Mouse (Mus musculus): ENCODE results near the gene Olfr733.

The Olfr733 gene

DNA sequence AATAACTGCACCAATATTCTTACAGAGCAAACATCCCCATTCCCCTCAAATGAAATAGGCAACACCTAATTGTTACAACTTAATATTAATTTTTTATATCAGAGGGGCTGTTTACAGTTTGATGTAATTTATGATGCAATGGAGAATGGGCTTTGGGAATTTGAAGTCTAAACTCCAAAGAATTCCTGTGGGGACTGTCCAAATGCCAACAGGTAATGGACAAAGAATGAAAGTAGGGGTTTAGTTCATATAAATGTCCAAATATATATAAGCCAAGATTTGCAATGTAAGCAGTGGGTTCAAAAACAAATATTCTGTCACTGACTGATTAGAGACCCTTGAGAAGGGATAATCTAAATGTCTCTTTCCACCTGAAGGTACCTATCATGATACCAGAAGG, at the start of gene Olfr733:
TSS of gene Olfr733 (minus strand) at position 101 of the 400 bp plus-strand sequence.
- no peak for TF ChIP-seq GATA4 (IDR thresholded peaks at IDR 0.05; ENCODE audit: insufficient replicate concordance, low read length)

DNA sequence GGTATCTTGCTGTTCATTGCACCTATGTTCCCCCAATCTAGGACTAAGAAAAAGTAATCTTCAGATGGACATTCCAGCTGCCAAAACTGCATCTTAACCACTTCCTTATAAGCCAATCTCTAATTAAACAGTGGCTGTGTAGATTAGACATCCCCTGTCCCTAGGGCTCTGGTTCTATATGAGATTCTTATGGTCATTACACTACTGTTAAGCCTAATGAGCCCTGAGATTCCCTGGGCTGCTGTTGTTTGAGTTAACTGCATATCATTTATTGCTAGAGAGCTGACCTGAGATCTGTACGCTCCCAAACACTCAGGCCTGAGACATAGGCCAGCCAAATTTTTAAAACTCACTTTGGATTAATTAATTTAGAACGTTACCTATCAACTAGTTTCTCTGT, 47.5 kb upstream of the Olfr733 start, which contains the start of gene Olfr735:
TSS of gene Olfr735 (minus strand) at position 77 of the 400 bp plus-strand sequence.
- no peak for TF ChIP-seq GATA4 (IDR thresholded peaks at IDR 0.05; ENCODE audit: insufficient replicate concordance, low read length)

DNA sequence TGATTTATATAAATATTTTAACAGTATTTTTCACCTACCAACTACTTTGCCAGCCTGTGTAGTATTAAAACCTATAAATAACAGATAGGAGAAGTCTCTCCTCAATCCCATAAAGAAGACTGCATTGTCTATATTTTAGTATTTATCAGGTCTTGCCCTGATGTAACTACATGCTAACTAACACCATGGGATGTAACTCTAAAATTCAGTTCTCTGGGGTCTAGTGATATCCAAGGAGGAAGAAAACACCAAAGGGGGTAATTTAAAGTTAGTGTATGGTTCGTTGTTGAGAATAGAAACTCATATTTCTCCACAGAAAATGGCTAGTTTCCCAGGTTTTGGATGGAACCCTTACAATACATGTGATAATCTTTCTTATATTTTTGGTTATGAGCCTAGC, 25.3 kb upstream of the Olfr733 start, which contains the start of gene Olfr734:
TSS of gene Olfr734 (minus strand) at position 101 of the 400 bp plus-strand sequence.
- no peak for TF ChIP-seq GATA4 (IDR thresholded peaks at IDR 0.05; ENCODE audit: insufficient replicate concordance, low read length)

DNA sequence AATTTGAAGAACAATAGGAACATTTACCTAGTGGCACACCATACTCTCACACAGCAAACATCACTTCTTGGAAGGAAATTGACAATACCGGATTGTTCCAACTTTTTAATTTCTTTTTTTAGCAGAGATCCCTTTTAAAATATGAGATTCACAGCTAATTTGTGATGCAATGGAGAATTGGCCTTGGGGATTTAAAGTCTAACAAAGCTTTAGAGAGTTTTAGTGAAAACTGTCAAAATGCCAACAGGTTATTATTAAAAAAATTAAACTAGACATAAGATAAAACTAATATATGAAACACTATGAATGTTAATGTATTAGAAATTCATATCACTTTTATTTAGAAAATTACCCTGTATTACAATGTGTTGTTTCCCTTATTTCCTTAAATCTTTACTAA, 17.2 kb downstream of the Olfr733 start, which contains the start of gene Olfr732:
TSS of gene Olfr732 (minus strand) at position 101 of the 400 bp plus-strand sequence.
- TF ChIP-seq GATA4 (IDR thresholded peaks at IDR 0.05; ENCODE audit: insufficient replicate concordance, low read length): no peak
